Mouse (Mus musculus): ENCODE measurements around the gene Zfp747. TPM values are rescaled to one million over a fixed set of nuclear protein-coding genes. Genes with fewer than 3 reads are reported as not detected.
"Not testable (repeated sequence)": the region's sequence is repeated elsewhere in the genome, so short reads cannot be mapped to it uniquely, and the experiment has no call there.

Zfp747 gene
- 1 to 10 TPM; 4.6 to 5.8 TPM for total RNA-seq (2021)
- long read RNA-seq, experiment 1, partial matches to known transcripts, result 0 of 2 reads
- long read RNA-seq, experiment 1, other reads (novel, unspliced or antisense), result 0 of 2 reads
- long read RNA-seq, experiment 2, partial matches to known transcripts, result 0 of 4 reads
- long read RNA-seq, experiment 2, other reads (novel, unspliced or antisense), result 2 of 4 reads

- peak; percentile 91 to 93 for DNase-seq
- intact Hi-C loops (cut with DNase I), result not testable (repeated sequence)
Measured at GRCm38 (mm10) chr7:127375271-127376245, at the start of gene Zfp747. TSS of gene Zfp747 (minus strand) at chr7:127376050.

DNA sequence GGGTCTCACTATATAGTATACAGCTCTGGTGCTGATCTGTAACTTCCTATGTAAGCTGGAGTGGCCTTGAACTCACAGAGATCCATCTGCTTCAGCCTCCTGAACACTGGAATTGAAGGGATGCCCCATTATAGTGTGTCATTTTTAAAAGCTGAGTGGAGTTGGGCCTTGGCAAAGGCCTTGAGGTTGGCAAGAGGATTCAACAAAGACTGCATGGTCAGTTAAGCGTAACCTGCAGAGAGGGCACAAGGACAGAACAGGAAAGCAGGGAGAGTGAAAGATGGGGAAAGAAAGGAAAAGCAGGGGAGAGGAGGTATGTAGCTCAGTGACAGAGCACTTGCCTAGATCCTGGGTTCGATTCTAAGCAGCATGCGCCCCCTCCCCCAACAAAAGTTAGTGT is 49.4 kb upstream of the Zfp747 start:
- no peak for DNase-seq
- intact Hi-C loops (cut with DNase I), result no loop called here

DNA sequence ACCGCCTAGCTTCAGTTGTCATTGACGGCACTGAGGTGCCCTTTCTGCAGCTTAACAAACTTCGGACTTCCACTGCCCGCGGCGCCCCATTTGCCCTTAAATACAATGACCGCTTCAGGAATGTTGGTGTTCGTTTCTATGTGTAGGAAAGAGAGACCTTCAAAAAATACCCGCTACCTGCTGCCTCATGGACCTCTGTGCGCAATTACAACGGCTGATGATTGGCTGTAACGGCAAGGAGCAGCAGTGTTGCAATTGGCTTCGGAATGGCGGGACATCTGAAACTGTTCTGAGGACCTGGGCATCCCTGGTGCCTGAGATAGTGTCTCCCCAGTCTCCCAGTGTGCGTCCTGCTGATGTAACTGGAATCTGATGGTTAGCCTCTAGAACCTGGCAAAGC is 46.4 kb upstream of the Zfp747 start:
- peak in 1 of 2 experiments; percentile 18 for DNase-seq
- intact Hi-C loops (cut with DNase I), result loop anchor here (5.0 kb wide), 1 partner anchor 50 kb away; no protein-coding TSS in a partner anchor

DNA sequence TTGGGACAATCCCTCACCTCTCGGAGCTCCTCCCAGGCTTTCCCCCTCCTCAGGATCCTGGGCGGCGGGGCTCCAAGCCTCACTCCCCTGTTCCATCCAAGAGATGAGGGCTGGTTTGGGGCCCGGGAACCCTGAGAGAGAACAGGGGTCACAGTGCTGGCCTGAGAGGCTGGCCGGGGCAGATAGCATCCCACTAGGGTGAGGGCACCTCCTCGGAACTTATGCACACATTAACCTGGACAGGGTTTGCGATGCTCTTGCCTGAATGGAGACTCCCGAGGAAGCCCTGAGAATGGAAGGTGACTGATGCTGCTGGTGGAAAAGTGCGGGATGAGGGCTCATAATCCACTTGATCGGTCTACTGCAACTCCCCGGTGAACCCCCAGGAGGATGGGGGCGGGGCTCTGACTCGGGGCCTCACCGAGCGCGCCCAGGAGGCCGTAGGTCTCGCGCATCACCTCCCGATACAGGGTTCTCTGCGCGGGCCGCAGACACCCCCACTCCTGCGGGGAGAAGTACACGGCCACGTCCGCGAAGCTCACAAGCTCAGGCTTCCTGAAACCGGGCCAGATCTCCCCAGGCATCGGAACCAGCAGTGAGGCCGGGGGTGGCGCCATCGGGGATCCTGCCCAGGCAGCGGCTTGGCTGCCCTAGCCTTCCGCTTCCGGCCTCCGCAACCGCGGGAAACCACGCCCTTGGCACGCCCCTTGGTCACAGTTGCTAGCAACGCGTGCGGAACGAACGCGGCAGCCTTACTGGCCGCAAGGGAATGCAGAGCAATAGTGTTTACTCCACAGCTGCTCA is 45.7 kb upstream of the Zfp747 start, which contains the start of gene Zfp688:
TSS of gene Zfp688 (minus strand) at position 681 of the 804 bp plus-strand sequence.
- intact Hi-C loops (cut with DNase I), result loop anchor here (5.0 kb wide), 1 partner anchor 51 kb away; no protein-coding TSS in a partner anchor
- peak; percentile 95 to 98 for DNase-seq

DNA sequence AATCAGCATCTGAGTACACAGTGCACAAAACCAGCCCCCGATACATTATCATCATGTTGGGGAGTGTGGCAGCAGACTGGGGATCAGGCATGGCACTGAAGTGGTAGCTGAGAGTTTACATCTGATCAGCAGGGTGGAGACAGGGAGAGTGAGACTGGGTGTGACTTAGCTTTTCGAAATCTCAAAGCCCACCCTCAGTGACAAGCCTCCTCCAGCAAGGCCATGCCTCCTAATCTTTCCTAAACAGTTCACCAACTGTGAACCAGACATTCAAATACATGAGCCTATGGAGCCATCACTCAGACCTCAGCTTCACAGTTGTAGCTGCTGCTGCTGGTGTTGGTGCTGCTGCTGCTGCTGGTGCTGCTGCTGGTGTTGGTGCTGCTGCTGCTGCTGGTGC is 35.6 kb upstream of the Zfp747 start:
- intact Hi-C loops (cut with DNase I), result no loop called here
- DNase-seq, result no peak

DNA sequence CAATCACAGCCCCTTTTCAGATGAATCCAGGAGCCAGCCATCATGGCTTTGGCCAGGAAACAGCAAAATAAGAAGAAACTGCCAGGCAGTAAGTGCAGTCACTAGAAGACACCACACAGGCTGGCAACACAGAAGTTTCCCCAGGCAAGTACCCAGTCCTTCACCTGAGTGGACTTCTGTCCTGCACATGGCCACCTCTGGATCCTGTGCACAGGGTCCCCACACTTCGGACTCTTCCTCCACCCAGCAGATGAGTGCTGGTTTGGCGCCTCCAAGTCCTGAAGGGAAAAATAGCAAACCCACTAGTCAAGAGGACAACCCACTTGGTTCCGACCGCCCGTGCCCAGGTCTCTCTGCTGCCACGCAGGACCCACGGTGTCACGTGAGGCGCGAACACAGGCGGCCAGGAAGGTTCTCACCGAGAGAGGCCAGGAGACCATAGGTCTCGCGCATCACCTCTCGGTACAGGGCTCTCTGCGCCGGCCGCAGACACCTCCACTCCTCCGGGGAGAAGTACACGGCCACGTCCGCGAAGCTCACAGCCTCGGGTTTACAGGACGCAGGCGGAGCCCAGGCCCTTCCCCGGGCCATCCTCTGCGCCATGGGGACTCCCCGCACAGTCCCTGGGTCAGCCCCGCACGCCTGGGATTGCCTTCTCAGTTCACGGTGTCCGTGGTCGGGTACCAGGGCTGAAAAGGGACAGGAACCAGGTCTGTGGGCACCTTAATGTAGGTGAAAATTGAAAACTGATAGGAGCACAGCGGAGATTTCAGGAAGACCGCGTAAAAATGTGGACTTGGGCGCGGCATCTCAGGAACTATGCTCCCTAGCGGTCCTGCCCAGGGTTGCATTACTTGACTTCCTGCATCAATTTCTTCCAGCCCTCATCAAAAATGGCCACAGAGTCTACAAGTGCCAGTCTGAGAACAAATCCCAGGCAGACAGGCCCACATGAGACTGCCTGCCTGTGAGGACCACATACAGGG is 30.4 kb upstream of the Zfp747 start, which contains the start of gene Zfp764:
TSS of gene Zfp764 (minus strand) at position 821 of the 986 bp plus-strand sequence.
- DNase-seq, result peak; percentile 85 to 90
- intact Hi-C loops (cut with DNase I), result loop anchor here (2.0 kb wide), 1 partner anchor 43 kb away; no protein-coding TSS in a partner anchor

- DNase-seq; intact Hi-C loops (cut with DNase I): not testable (repeated sequence)
Measured at GRCm38 (mm10) chr7:127404101-127404500, 28.3 kb upstream of the Zfp747 start.

GRCm38 (mm10) chr7:127402980-127403379 is 27.1 kb upstream of the Zfp747 start:
- intact Hi-C loops (cut with DNase I), result no loop called here
- DNase-seq, result no peak

DNA sequence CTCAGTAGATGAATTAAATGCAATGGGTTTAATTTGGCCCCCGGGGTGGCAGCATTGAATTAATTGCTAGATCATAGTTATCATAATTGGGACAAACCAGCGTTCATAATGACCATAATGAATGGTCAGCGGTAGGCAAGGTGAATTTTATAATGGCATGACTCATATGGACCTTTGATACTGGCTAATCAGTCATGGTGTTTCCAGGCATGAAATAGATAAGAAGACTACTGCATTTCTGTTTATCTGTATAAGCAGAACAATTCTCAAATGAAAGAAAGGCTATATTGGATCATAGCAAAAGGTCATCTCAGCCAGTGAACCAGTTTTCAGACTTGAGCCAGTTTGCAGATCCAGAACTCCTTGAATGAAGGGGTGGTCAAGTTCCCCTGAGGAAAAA is 24.5 kb upstream of the Zfp747 start:
- DNase-seq, result no peak
- intact Hi-C loops (cut with DNase I), result no loop called here

- no peak for DNase-seq
- intact Hi-C loops (cut with DNase I), result no loop called here
Measured at GRCm38 (mm10) chr7:127393944-127394333, 18.1 kb upstream of the Zfp747 start.

DNA sequence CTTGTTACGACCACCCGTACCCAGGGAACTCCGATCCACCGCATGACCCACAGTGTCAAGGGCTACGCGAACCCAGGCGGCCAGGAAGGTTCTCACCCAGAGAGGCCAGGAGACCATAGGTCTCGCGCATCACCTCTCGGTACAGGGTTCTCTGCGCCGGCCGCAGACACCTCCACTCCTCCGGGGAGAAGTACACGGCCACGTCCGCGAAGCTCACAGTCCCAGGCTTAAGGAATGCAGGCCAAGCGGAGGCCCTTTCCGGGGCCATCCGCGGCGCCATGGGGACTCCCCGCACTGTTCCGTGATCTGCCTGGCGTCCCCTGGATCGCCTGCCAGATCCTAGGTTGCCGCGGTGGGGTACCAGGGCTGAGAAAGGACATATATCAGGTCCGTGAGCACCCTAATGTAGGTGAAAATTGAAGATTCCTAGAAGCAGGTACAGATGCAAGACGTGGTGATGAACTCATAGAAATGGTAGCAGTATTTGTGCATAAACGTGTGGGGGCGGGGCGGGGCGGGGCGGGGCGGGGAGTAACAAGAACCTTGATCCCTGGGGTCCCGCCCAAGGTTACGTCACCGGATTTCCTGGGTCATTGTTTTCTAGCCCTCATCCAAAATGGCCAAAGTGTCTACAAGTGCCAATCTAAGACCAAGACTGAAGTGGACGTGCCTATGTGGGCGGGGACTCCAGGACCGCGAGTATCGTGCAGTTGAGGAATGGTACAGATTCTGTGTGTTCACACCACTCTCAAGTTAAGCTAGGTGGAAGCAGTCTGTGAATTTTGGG is 17.5 kb upstream of the Zfp747 start, which contains the start of gene E430018J23Rik:
TSS of gene E430018J23Rik (minus strand) at position 473 of the 787 bp plus-strand sequence.
- intact Hi-C loops (cut with DNase I), result no loop called here
- DNase-seq, result peak; percentile 94 to 98

DNA sequence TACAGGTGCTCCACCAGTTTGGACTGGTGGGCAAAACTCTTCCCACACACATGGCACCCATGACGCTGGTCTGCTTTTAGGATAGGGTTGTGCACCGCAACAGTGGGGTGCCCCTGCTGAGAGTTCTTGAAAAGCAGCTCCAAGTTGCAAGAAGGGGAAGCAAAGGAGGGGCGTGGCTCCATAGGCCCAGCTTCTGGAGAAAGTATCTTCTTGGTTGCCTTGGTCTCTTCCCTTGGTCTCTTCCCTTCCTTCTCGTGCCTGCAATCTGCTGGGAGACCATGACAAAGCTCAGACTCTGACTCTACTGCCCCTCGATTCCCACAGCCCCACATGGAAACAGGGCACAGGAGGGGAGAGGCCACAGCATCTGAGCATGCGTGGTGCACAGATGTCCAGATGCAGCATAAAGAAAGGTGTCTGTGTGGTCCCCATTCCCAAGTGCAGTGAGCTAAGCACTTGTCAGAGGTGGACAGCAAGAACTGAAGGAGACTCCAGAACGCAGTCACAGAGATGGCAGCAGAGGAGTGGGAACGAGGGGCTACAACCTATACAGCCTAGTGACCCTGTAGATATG is 16.5 kb upstream of the Zfp747 start:
- intact Hi-C loops (cut with DNase I), result no loop called here
- DNase-seq, result no peak

DNA sequence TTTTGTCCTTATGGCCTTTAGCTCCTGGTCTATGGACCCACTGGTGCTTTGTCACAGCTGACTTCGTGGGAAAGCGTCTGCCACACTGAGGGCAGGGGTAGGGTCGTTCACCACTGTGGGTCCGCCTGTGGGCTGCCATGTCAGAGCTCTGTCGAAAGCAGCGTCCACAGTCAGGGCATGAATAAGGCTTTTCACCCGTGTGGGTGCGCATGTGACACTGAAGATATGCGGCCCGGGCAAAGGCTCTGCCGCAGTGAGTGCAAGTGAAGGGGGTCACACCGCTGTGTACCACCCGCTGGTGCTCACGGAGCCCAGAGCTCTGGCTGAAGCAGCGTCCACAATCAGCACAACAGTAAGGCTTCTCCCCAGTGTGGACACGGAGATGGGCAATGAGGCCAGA is 15.7 kb upstream of the Zfp747 start:
- no peak for DNase-seq

GRCm38 (mm10) chr7:127390306-127390705 is 14.5 kb upstream of the Zfp747 start:
- intact Hi-C loops (cut with DNase I), result no loop called here
- no peak for DNase-seq

More for the DNA sequence above, 15.7 kb upstream of the Zfp747 start:
- intact Hi-C loops (cut with DNase I), result no loop called here

- intact Hi-C loops (cut with DNase I); DNase-seq: not testable (repeated sequence)
Measured at GRCm38 (mm10) chr7:127388201-127388600, 12.4 kb upstream of the Zfp747 start.

DNA sequence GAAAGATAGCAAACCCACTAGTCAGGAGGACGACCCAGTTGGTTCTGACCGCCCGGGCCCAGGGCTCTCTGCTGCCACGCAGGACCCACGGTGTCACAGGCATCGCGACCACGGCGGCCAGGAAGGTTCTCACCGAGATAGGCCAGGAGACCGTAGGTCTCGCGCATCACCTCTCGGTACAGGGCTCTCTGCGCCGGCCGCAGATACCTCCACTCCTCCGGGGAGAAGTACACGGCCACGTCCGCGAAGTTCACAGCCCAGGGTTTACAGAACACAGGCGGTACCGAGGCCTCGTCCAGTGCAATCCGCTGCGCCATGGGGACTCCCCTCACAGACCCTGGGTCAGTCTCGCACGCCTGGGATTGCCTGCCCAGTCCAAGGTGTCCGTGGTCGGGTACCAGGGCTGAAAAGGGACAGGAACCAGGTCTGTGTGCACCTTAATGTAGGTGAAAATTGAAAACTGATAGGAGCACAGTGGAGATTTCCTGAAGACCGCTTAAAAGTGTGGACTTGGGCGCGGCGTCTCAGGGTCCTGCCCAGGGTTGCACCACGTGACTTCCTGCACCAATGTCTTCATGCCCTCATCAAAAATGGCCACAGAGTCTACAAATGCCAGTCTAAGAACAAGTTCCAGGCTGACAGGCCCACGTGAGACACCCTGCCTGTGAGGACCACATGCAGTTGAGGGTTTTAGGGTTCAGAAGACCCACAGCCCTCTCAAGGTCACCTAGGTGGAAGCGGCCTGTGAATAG is 11.0 kb upstream of the Zfp747 start, which contains the start of gene 9130019O22Rik:
TSS of gene 9130019O22Rik (minus strand) at position 526 of the 752 bp plus-strand sequence.
- peak; percentile 88 to 94 for DNase-seq
- intact Hi-C loops (cut with DNase I), result no loop called here

DNA sequence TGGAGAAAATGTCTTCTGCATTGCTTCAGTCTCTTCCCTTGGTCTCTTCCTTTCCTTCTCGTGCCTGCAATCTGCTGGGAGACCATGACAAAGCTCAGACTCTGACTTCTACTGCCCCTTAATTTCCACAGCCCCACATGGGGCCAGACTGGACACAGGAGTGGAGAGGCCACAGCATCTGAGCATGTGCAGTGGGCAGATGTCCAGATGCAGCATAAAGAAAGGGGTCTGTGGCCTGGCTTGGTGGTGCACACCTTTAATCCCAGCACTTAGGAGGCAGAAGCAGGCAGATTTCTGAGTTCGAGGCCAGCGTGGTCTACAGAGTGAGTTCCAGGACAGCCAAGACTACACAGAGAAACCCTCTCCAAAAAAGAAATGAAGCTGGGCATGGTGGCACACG is 9.7 kb upstream of the Zfp747 start:
- intact Hi-C loops (cut with DNase I); DNase-seq: not testable (repeated sequence)
